Mouse (Mus musculus) midbrain, embryonic 10.5 days (tissue): Measurements from ENCODE around the gene Glis3. TPM values are rescaled to one million over a fixed set of nuclear protein-coding genes. Genes with fewer than 3 reads are reported as not detected.

Source experiments
- DNase-seq: peaks from one replicate; pipeline ENCODE4 v3.0.0-alpha.2; 2017; ENCODE audit warnings: low spot score
- H3K27ac ChIP-seq: fragments of 300-500 bp; sonication (generic); replicated peaks from 2 replicates; pipeline ENCODE4 v1.5.1; 2016; ENCODE audit warnings: mild to moderate bottlenecking
- H3K27me3 ChIP-seq: fragments of 300-500 bp; sonication (generic); 2 replicates; pipeline ENCODE4 v1.6.1; 2016; ENCODE audit warnings: low read depth, mild to moderate bottlenecking; ENCODE audit not compliant: poor library complexity, severe bottlenecking
- H3K36me3 ChIP-seq: fragments of 300-500 bp; sonication (generic); 2 replicates; pipeline ENCODE4 v1.6.1; 2016; ENCODE audit warnings: mild to moderate bottlenecking, moderate library complexity
- H3K4me1 ChIP-seq: fragments of 300-500 bp; sonication (generic); 2 replicates; pipeline ENCODE4 v1.6.1; 2016
- H3K4me3 ChIP-seq: fragments of 300-500 bp; sonication (generic); 2 replicates; pipeline ENCODE4 v1.5.1; 2016; ENCODE audit warnings: mild to moderate bottlenecking, moderate library complexity
- H3K9me3 ChIP-seq: fragments of 300-500 bp; sonication (generic); replicated peaks from 2 replicates; pipeline ENCODE4 v1.6.1; 2016; ENCODE audit warnings: mild to moderate bottlenecking
- WGBS: fragments of 180-500 bp; shearing (Covaris S2); methylation state at CpG from one replicate; pipeline ENCODE4 v1.1.7; 2016; 5-methylcytosine and 5-hydroxymethylcytosine counted together
- polyA plus RNA-seq: library from polyadenylated mRNA; unstranded; fragments of >200 nt; fragmentation: Nextera tagmentation; extraction: Ambion mirVana; gene quantifications from 2 replicates; pipeline ENCODE4 v1.2.1, GENCODE M21; 2016

The Glis3 gene
- polyA plus RNA-seq, 1 experiment from 2014 or later, result 4.3 TPM

- H3K36me3 ChIP-seq, result no peaks in the 10 kb centered on the region
- DNase-seq, result no peak
- H3K4me1 ChIP-seq, result no peaks in the 10 kb centered on the region
- no peak overlapping the region for H3K27ac ChIP-seq
- H3K27me3 ChIP-seq, result no peaks in the 10 kb centered on the region
- 71% methylated on average over 1 of the region's 1 CpGs for WGBS
- no peaks in the 10 kb centered on the region for H3K9me3 ChIP-seq
- H3K4me3 ChIP-seq, result no peak overlapping the region
Measured at GRCm38 (mm10) chr19:28545493-28545892, 134.4 kb downstream of the Glis3 start.

- WGBS, result 81% methylated on average over 9 of the region's 9 CpGs
- Histone ChIP-seq H3K4me3 (no peak overlapping the region), H3K36me3 (no peaks in the 10 kb centered on the region), H3K27ac (no peak overlapping the region), H3K9me3 (0 out of 2 replicates have a peak, but pooled peaks cover 5% of the 10 kb centered on the region), H3K4me1 (0 out of 2 replicates have a peak, but pooled peaks cover 5% of the 10 kb centered on the region), H3K27me3 (no peaks in the 10 kb centered on the region)
- no peak for DNase-seq
Measured at GRCm38 (mm10) chr19:28538813-28539212, 141.1 kb downstream of the Glis3 start.

GRCm38 (mm10) chr19:28534964-28535363, 144.9 kb downstream of the Glis3 start:
- WGBS, result 78% methylated on average over 12 of the region's 12 CpGs
- Histone ChIP-seq H3K4me1 (0 out of 2 replicates have a peak, but pooled peaks cover 8% of the 10 kb centered on the region), H3K27me3 (no peaks in the 10 kb centered on the region), H3K27ac (no peak overlapping the region), H3K9me3 (0 out of 2 replicates have a peak, but pooled peaks cover 5% of the 10 kb centered on the region), H3K4me3 (no peak overlapping the region), H3K36me3 (peaks cover 9% of the 10 kb centered on the region)
- peak; percentile 18 for DNase-seq

- Histone ChIP-seq H3K36me3 (peaks cover 9% of the 10 kb centered on the region), H3K4me3 (no peak overlapping the region), H3K27me3 (no peaks in the 10 kb centered on the region), H3K9me3 (0 out of 2 replicates have a peak, but pooled peaks cover 5% of the 10 kb centered on the region), H3K27ac (no peak overlapping the region), H3K4me1 (0 out of 2 replicates have a peak, but pooled peaks cover 8% of the 10 kb centered on the region)
- DNase-seq, result no peak
- 74% methylated on average over 3 of the region's 3 CpGs for WGBS
Measured at GRCm38 (mm10) chr19:28533576-28533975, 146.3 kb downstream of the Glis3 start.

- H3K36me3 ChIP-seq, result peaks cover 9% of the 10 kb centered on the region
- WGBS, result 92% methylated on average over 9 of the region's 9 CpGs
- 0 out of 2 replicates have a peak, but pooled peaks cover 8% of the 10 kb centered on the region for H3K4me1 ChIP-seq
- 0 out of 2 replicates have a peak, but pooled peaks cover 3% of the 10 kb centered on the region for H3K9me3 ChIP-seq
- H3K27ac ChIP-seq, result no peak overlapping the region
- no peak for DNase-seq
- no peak overlapping the region for H3K4me3 ChIP-seq
- H3K27me3 ChIP-seq, result no peaks in the 10 kb centered on the region
Measured at GRCm38 (mm10) chr19:28531750-28532149, 148.1 kb downstream of the Glis3 start.

- peaks cover 9% of the 10 kb centered on the region for H3K36me3 ChIP-seq
- DNase-seq, result peak; percentile 25
- no peak overlapping the region for H3K4me3 ChIP-seq
- no peak overlapping the region for H3K27ac ChIP-seq
- no peaks in the 10 kb centered on the region for H3K27me3 ChIP-seq
- H3K9me3 ChIP-seq, result no peaks in the 10 kb centered on the region
- 0 out of 2 replicates have a peak, but pooled peaks cover 8% of the 10 kb centered on the region for H3K4me1 ChIP-seq
- WGBS, result 68% methylated on average over 10 of the region's 10 CpGs
Measured at GRCm38 (mm10) chr19:28530846-28531245, 149.0 kb downstream of the Glis3 start.

GRCm38 (mm10) chr19:28529006-28529405, 150.9 kb downstream of the Glis3 start:
- WGBS, result 96% methylated on average over 13 of the region's 13 CpGs
- no peak overlapping the region for H3K4me3 ChIP-seq
- DNase-seq, result no peak
- no peaks in the 10 kb centered on the region for H3K9me3 ChIP-seq
- H3K27ac ChIP-seq, result no peak overlapping the region
- no peaks in the 10 kb centered on the region for H3K27me3 ChIP-seq
- H3K4me1 ChIP-seq, result 0 out of 2 replicates have a peak, but pooled peaks cover 3% of the 10 kb centered on the region
- H3K36me3 ChIP-seq, result peaks cover 9% of the 10 kb centered on the region

- 97% methylated on average over 5 of the region's 5 CpGs for WGBS
- Histone ChIP-seq H3K27me3 (no peaks in the 10 kb centered on the region), H3K9me3 (no peaks in the 10 kb centered on the region), H3K27ac (no peak overlapping the region), H3K4me3 (no peak overlapping the region), H3K4me1 (no peaks in the 10 kb centered on the region), H3K36me3 (peaks cover 9% of the 10 kb centered on the region)
- no peak for DNase-seq
Measured at GRCm38 (mm10) chr19:28527446-28527845, 152.4 kb downstream of the Glis3 start.

- 88% methylated on average over 3 of the region's 3 CpGs for WGBS
- H3K9me3 ChIP-seq, result no peaks in the 10 kb centered on the region
Measured at GRCm38 (mm10) chr19:28525331-28525730, 154.5 kb downstream of the Glis3 start.

GRCm38 (mm10) chr19:28522289-28522688, 157.6 kb downstream of the Glis3 start:
- Histone ChIP-seq H3K36me3 (no peaks in the 10 kb centered on the region), H3K9me3 (no peaks in the 10 kb centered on the region), H3K4me3 (no peak overlapping the region), H3K27me3 (no peaks in the 10 kb centered on the region), H3K27ac (no peak overlapping the region), H3K4me1 (peaks cover 18% of the 10 kb centered on the region)
- 91% methylated on average over 3 of the region's 3 CpGs for WGBS
- DNase-seq, result no peak

More at GRCm38 (mm10) chr19:28525331-28525730, 154.5 kb downstream of the Glis3 start:
- no peak for DNase-seq
- Histone ChIP-seq H3K27ac (no peak overlapping the region), H3K4me1 (0 out of 2 replicates have a peak, but pooled peaks cover 1% of the 10 kb centered on the region), H3K36me3 (no peaks in the 10 kb centered on the region), H3K4me3 (no peak overlapping the region), H3K27me3 (no peaks in the 10 kb centered on the region)

- no peaks in the 10 kb centered on the region for H3K36me3 ChIP-seq
- no peaks in the 10 kb centered on the region for H3K9me3 ChIP-seq
- no peak for DNase-seq
- no peaks in the 10 kb centered on the region for H3K27me3 ChIP-seq
- 76% methylated on average over 6 of the region's 6 CpGs for WGBS
- H3K27ac ChIP-seq, result no peak overlapping the region
- H3K4me1 ChIP-seq, result peaks cover 30% of the 10 kb centered on the region
- no peak overlapping the region for H3K4me3 ChIP-seq
Measured at GRCm38 (mm10) chr19:28520761-28521181, 159.1 kb downstream of the Glis3 start.

GRCm38 (mm10) chr19:28520128-28520745, 159.6 kb downstream of the Glis3 start:
- Histone ChIP-seq H3K27me3 (no peaks in the 10 kb centered on the region), H3K9me3 (no peaks in the 10 kb centered on the region), H3K27ac (no peak overlapping the region), H3K4me3 (no peak overlapping the region), H3K4me1 (peaks cover 30% of the 10 kb centered on the region), H3K36me3 (no peaks in the 10 kb centered on the region)
- 96% methylated on average over 8 of the region's 8 CpGs for WGBS
- DNase-seq, result no peak

- Histone ChIP-seq H3K27ac (no peak overlapping the region), H3K4me1 (peaks cover 37% of the 10 kb centered on the region), H3K27me3 (no peaks in the 10 kb centered on the region), H3K9me3 (no peaks in the 10 kb centered on the region), H3K4me3 (no peak overlapping the region), H3K36me3 (no peaks in the 10 kb centered on the region)
- DNase-seq, result no peak
- WGBS, result 92% methylated on average over 3 of the region's 3 CpGs
Measured at GRCm38 (mm10) chr19:28519296-28519695, 160.6 kb downstream of the Glis3 start.
